Mouse (Mus musculus): ENCODE measurements around the gene Stard5. TPM values are rescaled to one million over a fixed set of nuclear protein-coding genes. Genes with fewer than 3 reads are reported as not detected.

The Stard5 gene
- polyA plus RNA-seq, 1 experiment: 88.2 TPM

DNA sequence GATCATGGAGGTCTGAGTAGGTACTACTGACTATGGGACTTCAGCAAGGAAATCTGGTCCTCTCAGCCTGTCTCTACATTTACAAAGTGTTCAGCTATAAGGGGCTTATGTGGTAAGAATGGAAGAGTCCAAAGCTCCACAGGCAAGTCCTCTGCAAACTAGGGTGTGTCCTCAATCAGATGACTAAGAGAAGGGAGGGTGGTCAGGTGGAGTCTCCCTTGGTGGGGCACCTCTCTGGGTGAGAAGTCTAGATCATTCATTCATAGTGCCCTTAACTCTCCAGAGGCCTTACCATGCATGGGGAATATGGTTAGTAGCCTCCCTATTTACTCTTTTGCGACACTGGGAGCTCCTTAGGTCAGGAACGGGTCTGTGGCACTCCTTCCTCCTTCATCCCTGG, 22.4 kb downstream of the Stard5 start:
- H3K27ac ChIP-seq (ENCODE audit: insufficient read depth, low read depth, low read length): no peak overlapping the region
- no peak for TF ChIP-seq POLR2A (IDR thresholded peaks at IDR 0.05; ENCODE audit: low read depth, low read length)
- TF ChIP-seq CTCF (conservative IDR thresholded peaks at IDR 0.05; ENCODE audit: insufficient read depth, insufficient read length, low read depth, low read length): no peak

DNA sequence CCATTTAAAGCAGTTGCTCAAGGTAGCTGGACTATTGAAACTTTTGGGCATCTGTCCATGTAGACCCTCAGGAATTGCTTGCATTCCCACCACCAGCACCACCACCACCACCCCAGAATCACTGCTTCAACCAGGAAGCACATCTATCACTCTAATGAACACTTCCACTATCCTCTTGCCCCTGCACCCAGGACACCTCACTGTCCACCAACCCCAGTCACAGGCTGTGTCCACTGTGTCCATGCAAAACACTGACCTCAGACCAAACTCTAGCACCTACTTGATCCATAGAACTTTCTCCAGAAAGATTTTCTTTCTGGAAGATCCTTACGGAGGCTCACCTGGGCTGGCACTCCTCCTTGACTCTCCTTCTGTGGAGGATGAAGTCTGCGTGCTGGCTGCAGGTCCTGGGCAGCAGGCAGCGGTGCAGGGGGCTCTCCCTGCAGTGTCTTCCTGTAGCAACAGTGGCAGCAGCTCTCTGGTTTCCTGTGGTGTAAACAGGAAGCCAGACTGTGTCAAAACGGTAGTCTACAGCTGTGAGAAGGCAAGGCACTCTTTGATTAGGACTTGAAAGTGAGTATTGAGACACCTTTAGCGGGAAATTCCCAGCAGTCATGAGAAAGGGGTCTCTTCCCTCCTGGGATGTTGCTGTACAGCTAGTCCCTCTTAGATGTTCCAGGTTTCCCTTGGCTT, 23.3 kb downstream of the Stard5 start:
- Histone ChIP-seq H3K4me3 (ENCODE audit: insufficient read depth, low read depth, low read length) (peak overlapping the region; percentile 44), H3K36me3 (ENCODE audit: control insufficient read depth, insufficient read depth, low read length) (no peaks in the 10 kb centered on the region), H3K27ac (ENCODE audit: insufficient read depth, low read depth, low read length) (peak overlapping the region; percentile 34), H3K4me1 (ENCODE audit: control insufficient read depth, insufficient read depth, low read length) (no peaks in the 10 kb centered on the region), H3K27me3 (replicated peaks; ENCODE audit: control insufficient read depth, insufficient read depth, low read length) (no peaks in the 10 kb centered on the region)
- DNase-seq: peak; percentile 72
- 54% methylated on average over 5 of the region's 5 CpGs for WGBS
- TF ChIP-seq CTCF (conservative IDR thresholded peaks at IDR 0.05; ENCODE audit: insufficient read depth, insufficient read length, low read depth, low read length): no peak
- TF ChIP-seq POLR2A (IDR thresholded peaks at IDR 0.05; ENCODE audit: low read depth, low read length): no peak

More for the DNA sequence above, 22.4 kb downstream of the Stard5 start:
- no peaks in the 10 kb centered on the region for H3K36me3 ChIP-seq (ENCODE audit: control insufficient read depth, insufficient read depth, low read length)
- H3K4me1 ChIP-seq (ENCODE audit: control insufficient read depth, insufficient read depth, low read length): no peaks in the 10 kb centered on the region
- WGBS: 62% methylated on average over 2 of the region's 2 CpGs
- DNase-seq: no peak
- H3K4me3 ChIP-seq (ENCODE audit: insufficient read depth, low read depth, low read length): peak overlapping the region; percentile 44
- no peaks in the 10 kb centered on the region for H3K27me3 ChIP-seq (replicated peaks; ENCODE audit: control insufficient read depth, insufficient read depth, low read length)

DNA sequence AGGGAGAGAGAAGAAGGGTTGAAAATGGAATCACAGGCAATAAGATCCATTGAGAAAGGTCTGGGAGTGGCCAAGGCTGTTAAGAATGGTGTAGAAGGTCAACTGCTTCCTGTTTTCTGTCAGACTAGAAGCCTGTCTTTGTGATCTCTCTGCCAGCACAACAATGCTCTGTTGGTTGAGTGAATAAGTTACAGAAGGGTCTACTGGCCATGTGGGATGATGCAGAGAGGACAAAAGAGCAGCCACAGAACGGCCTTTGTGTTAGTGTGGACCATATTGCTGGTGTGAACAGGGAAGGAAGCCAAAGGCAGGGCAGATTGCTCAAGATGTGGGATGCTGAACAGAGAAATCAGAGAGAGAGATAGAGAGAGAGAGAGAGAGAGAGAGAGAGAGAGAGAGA, 27.0 kb downstream of the Stard5 start:
- peak; percentile 38 for DNase-seq
- H3K27ac ChIP-seq (ENCODE audit: insufficient read depth, low read depth, low read length): peak overlapping the region; percentile 51; the same call in 1 of the 2 replicates
- no peaks in the 10 kb centered on the region for H3K4me1 ChIP-seq (ENCODE audit: control insufficient read depth, insufficient read depth, low read length)
- H3K4me3 ChIP-seq (ENCODE audit: insufficient read depth, low read depth, low read length): no peak overlapping the region
- WGBS: 47% methylated on average over 1 of the region's 1 CpGs
- H3K27me3 ChIP-seq (replicated peaks; ENCODE audit: control insufficient read depth, insufficient read depth, low read length): no peaks in the 10 kb centered on the region
- H3K36me3 ChIP-seq (ENCODE audit: control insufficient read depth, insufficient read depth, low read length): no peaks in the 10 kb centered on the region
- TF ChIP-seq CTCF (conservative IDR thresholded peaks at IDR 0.05; ENCODE audit: insufficient read depth, insufficient read length, low read depth, low read length) (no peak), POLR2A (IDR thresholded peaks at IDR 0.05; ENCODE audit: low read depth, low read length) (no peak)

DNA sequence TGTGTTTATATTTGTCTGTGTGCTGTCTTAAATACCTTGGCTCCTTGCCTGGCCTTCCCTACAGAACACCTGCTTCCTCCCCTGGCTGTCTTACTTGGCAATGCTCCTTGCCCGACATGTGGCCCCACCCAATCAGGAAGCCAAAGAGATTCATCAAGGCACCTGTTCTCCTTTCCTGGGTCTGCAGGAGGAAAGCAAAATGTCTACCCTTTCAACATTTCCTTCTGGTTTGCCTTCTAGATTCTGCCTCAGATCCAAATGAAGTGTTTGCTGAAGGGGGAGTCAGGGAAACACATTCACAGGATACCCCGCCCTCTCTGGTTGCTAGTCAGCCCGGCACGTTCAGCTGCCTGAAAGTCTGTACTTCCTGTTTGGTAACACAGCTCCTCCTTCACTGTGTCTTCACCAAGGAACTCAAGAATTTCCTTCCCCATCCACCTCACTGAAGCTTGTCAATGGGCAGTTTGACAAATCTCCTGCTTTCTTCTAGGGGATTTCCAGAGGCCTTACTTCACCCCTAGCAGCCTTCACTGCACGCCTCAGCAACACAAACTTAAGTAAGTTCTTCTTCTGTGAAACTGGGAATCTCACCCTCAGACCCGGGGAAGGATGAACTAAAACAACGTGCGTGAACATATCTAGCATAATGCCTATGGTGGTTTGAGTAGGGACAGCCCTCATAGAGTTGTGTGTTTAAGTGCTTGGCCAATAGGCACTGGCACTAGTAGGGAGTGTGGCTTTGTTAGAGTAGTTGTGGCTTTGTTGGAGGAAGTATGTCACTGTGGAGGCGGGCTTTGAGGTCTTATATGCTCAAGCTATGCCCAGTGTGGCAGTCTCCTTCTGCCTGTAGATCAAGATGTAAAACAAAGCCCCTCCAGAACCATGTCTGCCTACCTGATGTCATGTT, 27.7 kb downstream of the Stard5 start:
- Histone ChIP-seq H3K36me3 (ENCODE audit: control insufficient read depth, insufficient read depth, low read length) (no peaks in the 10 kb centered on the region), H3K27ac (ENCODE audit: insufficient read depth, low read depth, low read length) (peak overlapping the region; percentile 51), H3K4me1 (ENCODE audit: control insufficient read depth, insufficient read depth, low read length) (no peaks in the 10 kb centered on the region), H3K4me3 (ENCODE audit: insufficient read depth, low read depth, low read length) (no peak overlapping the region), H3K27me3 (replicated peaks; ENCODE audit: control insufficient read depth, insufficient read depth, low read length) (no peaks in the 10 kb centered on the region)
- DNase-seq: peak; percentile 75
- TF ChIP-seq POLR2A (IDR thresholded peaks at IDR 0.05; ENCODE audit: low read depth, low read length): no peak
- no peak for TF ChIP-seq CTCF (conservative IDR thresholded peaks at IDR 0.05; ENCODE audit: insufficient read depth, insufficient read length, low read depth, low read length)
- 65% methylated on average over 9 of the region's 9 CpGs for WGBS

DNA sequence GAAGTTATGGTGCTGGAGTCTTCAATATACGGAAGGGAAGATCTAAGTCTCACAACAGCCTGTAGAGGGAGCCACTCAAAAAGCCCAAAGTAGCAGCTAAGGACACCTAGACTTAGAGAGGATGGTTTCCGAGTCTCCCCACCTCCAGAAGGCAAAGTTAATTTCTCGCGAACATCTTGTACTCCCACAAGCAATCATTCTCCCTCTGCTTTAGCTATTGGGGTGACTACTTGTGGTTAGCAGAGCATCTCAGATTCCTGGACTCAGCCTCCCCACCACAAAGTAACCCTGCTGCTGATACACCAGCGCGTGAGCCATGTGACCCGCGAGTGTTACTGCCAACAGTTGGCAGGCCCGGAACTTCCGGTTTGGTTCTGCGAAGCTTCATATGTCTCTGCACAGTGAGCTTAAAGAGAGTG, 28.5 kb downstream of the Stard5 start:
- no peaks in the 10 kb centered on the region for H3K4me1 ChIP-seq (ENCODE audit: control insufficient read depth, insufficient read depth, low read length)
- no peaks in the 10 kb centered on the region for H3K27me3 ChIP-seq (replicated peaks; ENCODE audit: control insufficient read depth, insufficient read depth, low read length)
- TF ChIP-seq POLR2A (IDR thresholded peaks at IDR 0.05; ENCODE audit: low read depth, low read length) (no peak), CTCF (conservative IDR thresholded peaks at IDR 0.05; ENCODE audit: insufficient read depth, insufficient read length, low read depth, low read length) (no peak)
- DNase-seq: no peak
- no peaks in the 10 kb centered on the region for H3K36me3 ChIP-seq (ENCODE audit: control insufficient read depth, insufficient read depth, low read length)
- WGBS: 91% methylated on average over 11 of the region's 11 CpGs
- H3K4me3 ChIP-seq (ENCODE audit: insufficient read depth, low read depth, low read length): no peak overlapping the region
- no peak overlapping the region for H3K27ac ChIP-seq (ENCODE audit: insufficient read depth, low read depth, low read length)

DNA sequence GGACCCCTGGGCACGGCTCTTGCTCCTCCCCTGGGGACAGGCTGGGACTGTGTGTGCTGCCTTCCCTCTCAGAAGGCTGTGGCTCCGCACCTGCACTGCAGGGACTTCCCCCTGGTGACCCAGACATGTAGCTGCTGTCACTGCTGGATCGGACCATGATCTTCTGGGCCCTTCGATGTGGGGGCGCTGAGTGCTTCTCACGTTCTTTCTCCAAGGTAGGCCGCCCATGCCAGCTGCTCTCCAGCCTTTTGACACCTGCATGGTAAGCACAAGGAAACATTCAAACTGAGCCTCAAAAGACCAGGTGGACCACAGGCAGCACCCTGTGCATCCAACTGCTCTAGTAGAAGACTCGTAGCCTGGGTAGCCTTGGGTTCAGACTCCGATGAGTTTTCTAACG, 29.3 kb downstream of the Stard5 start:
- DNase-seq: no peak
- WGBS: 92% methylated on average over 10 of the region's 10 CpGs
- Histone ChIP-seq H3K4me3 (ENCODE audit: insufficient read depth, low read depth, low read length) (no peak overlapping the region), H3K27me3 (replicated peaks; ENCODE audit: control insufficient read depth, insufficient read depth, low read length) (no peaks in the 10 kb centered on the region), H3K27ac (ENCODE audit: insufficient read depth, low read depth, low read length) (no peak overlapping the region), H3K36me3 (ENCODE audit: control insufficient read depth, insufficient read depth, low read length) (no peaks in the 10 kb centered on the region), H3K4me1 (ENCODE audit: control insufficient read depth, insufficient read depth, low read length) (no peaks in the 10 kb centered on the region)
- no peak for TF ChIP-seq CTCF (conservative IDR thresholded peaks at IDR 0.05; ENCODE audit: insufficient read depth, insufficient read length, low read depth, low read length)
- TF ChIP-seq POLR2A (IDR thresholded peaks at IDR 0.05; ENCODE audit: low read depth, low read length): no peak

DNA sequence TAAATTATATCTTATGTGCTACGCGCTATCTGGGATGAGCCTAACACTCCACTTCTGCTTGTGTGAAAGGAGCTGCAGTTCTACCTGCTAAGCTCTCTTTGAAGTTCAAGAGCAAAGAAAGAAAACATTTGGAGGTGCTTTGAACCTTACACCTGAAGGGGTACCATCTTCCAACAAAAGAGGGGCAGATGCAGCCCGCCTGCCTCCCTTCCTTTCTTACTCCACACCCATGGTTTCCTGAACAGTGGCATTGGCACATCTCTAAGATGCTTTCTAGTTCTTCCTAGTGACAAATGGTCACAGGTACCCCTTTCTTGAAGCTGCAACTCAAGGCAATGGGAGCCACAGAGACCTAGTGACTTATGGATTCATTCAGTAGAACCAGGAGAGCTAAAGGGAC, 30.0 kb downstream of the Stard5 start:
- no peak for DNase-seq
- Histone ChIP-seq H3K4me1 (ENCODE audit: control insufficient read depth, insufficient read depth, low read length) (no peaks in the 10 kb centered on the region), H3K27me3 (replicated peaks; ENCODE audit: control insufficient read depth, insufficient read depth, low read length) (no peaks in the 10 kb centered on the region), H3K36me3 (ENCODE audit: control insufficient read depth, insufficient read depth, low read length) (no peaks in the 10 kb centered on the region), H3K4me3 (ENCODE audit: insufficient read depth, low read depth, low read length) (no peak overlapping the region), H3K27ac (ENCODE audit: insufficient read depth, low read depth, low read length) (no peak overlapping the region)
- WGBS: 97% methylated on average over 3 of the region's 3 CpGs
- TF ChIP-seq CTCF (conservative IDR thresholded peaks at IDR 0.05; ENCODE audit: insufficient read depth, insufficient read length, low read depth, low read length): no peak
